Mouse (Mus musculus): Measurements from ENCODE around the gene Slc24a3.

DNA sequence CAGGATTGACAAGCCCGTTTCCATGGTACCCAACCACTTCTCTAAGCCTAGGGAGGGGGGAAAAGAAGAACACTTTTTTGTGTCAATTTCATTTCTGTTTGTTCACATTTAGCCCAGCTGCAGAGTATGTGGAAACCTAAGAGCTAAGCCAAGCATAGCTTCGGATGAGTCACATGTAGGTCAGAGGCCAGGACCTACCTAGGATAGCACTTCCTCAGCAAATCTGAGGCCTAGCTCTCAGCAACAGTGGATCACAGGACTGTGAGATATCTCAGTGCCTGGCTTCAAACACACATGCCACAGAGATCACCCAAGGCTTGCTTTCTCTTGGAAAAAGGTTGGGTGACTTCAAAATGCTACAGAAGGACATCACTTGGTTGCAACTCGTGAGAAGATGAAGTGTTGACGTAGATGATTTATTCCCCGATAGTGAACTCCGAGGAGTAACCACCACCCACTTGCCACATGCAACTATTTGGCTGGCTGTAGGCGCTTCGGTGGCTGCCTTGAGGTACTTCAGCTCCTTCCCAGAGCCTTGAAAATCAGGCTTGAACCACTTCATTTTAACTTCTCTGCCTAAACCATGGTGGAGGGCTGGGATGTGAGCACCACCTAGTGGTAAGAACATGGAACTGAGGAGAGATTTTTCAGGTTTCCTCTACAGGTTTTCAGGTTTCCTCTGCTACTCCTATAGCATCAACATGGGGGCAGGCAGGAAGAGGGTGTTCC is 420.6 kb downstream of the Slc24a3 start:
- no peak for TF ChIP-seq GATA1 (IDR thresholded peaks at IDR 0.05; ENCODE audit: borderline replicate concordance, low read length)
- no peak for TF ChIP-seq FLI1 (IDR thresholded peaks at IDR 0.05; ENCODE audit: low read length)
